Mouse (Mus musculus) bone marrow macrophage, adult 2 months (primary cell): ENCODE data around the gene Fgf22.

Experiments
- CTCF ChIP-seq: IDR thresholded peaks from 2 replicates; pipeline ENCODE4 v1.5.1; 2012; ENCODE audit warnings: low read depth, mild to moderate bottlenecking, low read length, moderate library complexity
- POLR2A ChIP-seq: IDR thresholded peaks from 2 replicates; pipeline ENCODE4 v1.6.1; 2012; ENCODE audit warnings: mild to moderate bottlenecking, low read depth, low read length, borderline replicate concordance

DNA sequence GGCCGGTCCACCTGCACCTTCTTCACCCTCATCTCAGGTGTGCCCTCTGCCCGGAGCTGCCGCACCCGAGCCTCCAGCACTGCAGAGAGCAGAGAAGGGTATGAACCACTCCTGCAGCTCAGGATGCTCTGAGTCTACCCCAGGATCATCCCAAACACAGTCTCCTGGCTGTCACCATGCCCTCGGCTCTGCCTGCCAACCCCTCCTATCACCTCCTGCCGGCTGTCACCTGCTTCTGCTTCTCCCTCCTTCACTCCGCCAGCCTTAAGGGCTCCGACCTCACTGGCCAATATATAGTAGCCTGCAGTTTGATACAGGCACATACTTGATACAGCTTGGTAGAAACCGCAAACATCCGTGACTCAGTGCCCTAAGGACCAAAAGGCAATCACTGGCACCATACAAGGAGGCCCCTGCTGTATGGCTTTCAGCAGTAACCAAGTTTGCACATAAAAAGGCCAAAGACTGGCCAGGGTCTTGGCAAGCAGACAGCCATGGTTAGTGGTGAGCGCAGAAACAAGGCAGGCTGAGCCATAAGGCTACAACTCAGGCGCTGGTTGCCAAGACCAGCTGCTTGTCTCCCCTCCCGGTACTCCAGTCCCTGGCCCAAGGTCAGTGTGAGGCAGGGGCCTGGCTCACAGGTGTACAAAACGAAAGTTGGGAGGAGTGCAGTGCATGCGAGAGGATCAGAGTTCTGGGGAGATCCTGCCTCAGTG lies 11.1 kb upstream of the Fgf22 start:
- TF ChIP-seq POLR2A (no peak), CTCF (no peak)
